Mouse (Mus musculus) liver, embryonic 11.5 days (tissue): Measurements from ENCODE around the gene Mrrf. TPM values are rescaled to one million over a fixed set of nuclear protein-coding genes. Genes with fewer than 3 reads are reported as not detected.

Experiments
- ATAC-seq: fragments of 200-750 bp; cut with Nextera tagmentation; replicated peaks from 2 replicates; pipeline ENCODE4 v1.8.0; 2017; ENCODE audit warnings: moderate number of reproducible peaks, mild to moderate bottlenecking, moderate TSS enrichment, moderate library complexity; ENCODE audit not compliant: low FRiP score
- DNase-seq: peaks from one replicate; pipeline ENCODE4 v3.0.0-alpha.2; 2017; ENCODE audit warnings: low spot score
- H3K27ac ChIP-seq: fragments of 300-500 bp; sonication (generic); 2 replicates; pipeline ENCODE4 v1.5.1; 2014; ENCODE audit warnings: mild to moderate bottlenecking, low read depth, low read length, control low read depth
- H3K27me3 ChIP-seq: fragments of 300-500 bp; sonication (generic); replicated peaks from 2 replicates; pipeline ENCODE4 v1.6.1; 2014; ENCODE audit warnings: low read length, mixed read lengths; ENCODE audit not compliant: control insufficient read depth, insufficient read depth
- H3K36me3 ChIP-seq: fragments of 300-500 bp; sonication (generic); 2 replicates; pipeline ENCODE4 v1.6.1; 2014; ENCODE audit warnings: mild to moderate bottlenecking, low read length, moderate library complexity, mixed read lengths; ENCODE audit not compliant: control insufficient read depth, insufficient read depth
- H3K4me1 ChIP-seq: fragments of 300-500 bp; sonication (generic); replicated peaks from 2 replicates; pipeline ENCODE4 v1.6.1; 2014; ENCODE audit warnings: low read length, mixed read lengths; ENCODE audit not compliant: control insufficient read depth, insufficient read depth
- H3K4me2 ChIP-seq: fragments of 300-500 bp; sonication (generic); 2 replicates; pipeline ENCODE4 v1.6.1; 2014; ENCODE audit warnings: mild to moderate bottlenecking, control low read depth, moderate library complexity
- H3K4me3 ChIP-seq: fragments of 300-500 bp; sonication (generic); 2 replicates; pipeline ENCODE4 v1.5.1; 2014; ENCODE audit warnings: low read depth, low read length, control low read depth
- H3K9ac ChIP-seq: fragments of 300-500 bp; sonication (generic); 2 replicates; pipeline ENCODE4 v1.6.1; 2014; ENCODE audit warnings: low read depth, low read length, control low read depth
- H3K9me3 ChIP-seq: fragments of 300-500 bp; sonication (generic); 2 replicates; pipeline ENCODE4 v1.6.1; 2016; ENCODE audit warnings: low read length, inconsistent platforms, mixed read lengths; ENCODE audit not compliant: control insufficient read depth
- WGBS: fragments of 180-500 bp; shearing (Covaris S2); extraction: QIAGEN DNeasy Blood & Tissue Kit; methylation state at CpG from one replicate; pipeline ENCODE4 v1.1.7; 2014; 5-methylcytosine and 5-hydroxymethylcytosine counted together
- polyA plus RNA-seq: library from polyadenylated mRNA; unstranded; fragments of >200 nt; fragmentation: Nextera tagmentation; extraction: Ambion mirVana; gene quantifications from 2 replicates; pipeline ENCODE4 v1.2.1, GENCODE M21; 2014

Gene Mrrf
- 31.4 and 36.2 TPM in 2 replicates for polyA plus RNA-seq

- peak within 1 kb of the TSS; percentile 84 for H3K9ac ChIP-seq
- peak within 1 kb of the TSS; percentile 79 for H3K27ac ChIP-seq
- no peaks in the 10 kb centered on the region for H3K27me3 ChIP-seq
- peak within 1 kb of the TSS; percentile 85 for H3K4me2 ChIP-seq
- H3K4me1 ChIP-seq: peaks cover 12% of the 10 kb centered on the region; the same call in 1 of the 2 replicates
- DNase-seq (peak; percentile 95), ATAC-seq (peak; percentile 94)
- H3K4me3 ChIP-seq: peak within 1 kb of the TSS; percentile 83
- H3K9me3 ChIP-seq: no peaks in the 10 kb centered on the region
- under 1% methylated on average over 50 of the region's 50 CpGs for WGBS
- H3K36me3 ChIP-seq: peaks cover 13% of the 10 kb centered on the region; the same call in 1 of the 2 replicates
These were observed at the start of gene Mrrf, which contains the start of gene Rbm18 for GRCm38 (mm10) chr2:36136300-36136941. Gene Mrrf (plus strand): TSS chr2:36136389. Gene Rbm18 (minus strand): TSS chr2:36136773.

- Histone ChIP-seq H3K36me3 (no peaks in the 10 kb centered on the region), H3K27ac (no peak overlapping the region), H3K4me1 (peaks cover 8% of the 10 kb centered on the region), H3K9ac (no peak overlapping the region), H3K9me3 (no peaks in the 10 kb centered on the region), H3K4me2 (no peak overlapping the region), H3K4me3 (no peak overlapping the region), H3K27me3 (peaks cover 80% of the 10 kb centered on the region)
- DNase-seq (no peak), ATAC-seq (no peak)
- 64% methylated on average over 3 of the region's 3 CpGs for WGBS
These were observed 47.0 kb upstream of the Mrrf start for GRCm38 (mm10) chr2:36089190-36089589.

DNA sequence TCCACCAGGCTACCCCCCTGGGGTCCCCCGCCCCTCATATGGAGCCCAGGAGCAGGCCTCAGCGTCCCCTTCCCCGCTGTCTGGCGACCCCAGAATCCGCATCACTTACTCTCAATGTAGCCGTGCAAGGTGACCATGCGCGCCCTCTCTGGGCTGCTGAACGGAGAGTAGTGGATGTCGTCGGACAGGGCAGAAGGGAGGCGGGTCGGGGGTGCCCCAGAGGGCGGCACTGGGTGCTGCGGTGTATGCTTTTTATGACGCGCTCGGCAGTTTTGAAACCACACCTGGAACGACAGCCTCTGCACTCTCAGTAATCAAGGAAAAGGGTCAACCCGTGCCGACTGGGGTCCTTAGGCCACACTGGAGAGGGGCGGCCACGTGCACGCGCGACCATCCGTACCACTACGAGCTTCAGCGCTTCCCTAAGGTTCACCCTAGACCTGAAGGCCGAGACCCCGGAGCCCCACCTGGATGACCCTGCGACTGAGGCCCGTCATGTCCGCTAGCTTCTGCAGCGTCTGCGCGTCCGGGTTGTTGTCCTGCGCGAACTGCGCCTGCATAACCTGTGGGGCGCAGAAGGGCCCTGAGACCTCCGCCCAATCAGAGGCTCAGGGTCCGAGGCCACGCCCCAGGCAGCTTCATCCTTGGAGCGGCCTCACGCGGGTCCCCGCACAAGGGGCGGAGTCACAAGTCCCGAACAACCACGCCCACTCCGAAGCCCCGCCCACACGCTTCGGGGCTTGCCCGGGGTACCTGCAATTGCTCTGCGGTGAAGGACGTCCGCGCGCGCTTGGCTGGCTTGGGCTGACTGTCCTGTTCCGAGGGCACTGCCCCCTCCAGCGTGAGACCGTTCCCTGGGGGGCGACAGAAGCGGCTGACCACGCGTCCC, 45.1 kb upstream of the Mrrf start:
- Histone ChIP-seq H3K9me3 (no peaks in the 10 kb centered on the region), H3K27me3 (peaks cover 99% of the 10 kb centered on the region), H3K4me2 (peak overlapping the region; percentile 94), H3K36me3 (no peaks in the 10 kb centered on the region), H3K27ac (no peak overlapping the region), H3K4me3 (peak overlapping the region; percentile 57), H3K9ac (no peak overlapping the region), H3K4me1 (peaks cover 8% of the 10 kb centered on the region)
- ATAC-seq (peak; percentile 89), DNase-seq (peak; percentile 85)
- WGBS: 2% methylated on average over 70 of the region's 70 CpGs

DNA sequence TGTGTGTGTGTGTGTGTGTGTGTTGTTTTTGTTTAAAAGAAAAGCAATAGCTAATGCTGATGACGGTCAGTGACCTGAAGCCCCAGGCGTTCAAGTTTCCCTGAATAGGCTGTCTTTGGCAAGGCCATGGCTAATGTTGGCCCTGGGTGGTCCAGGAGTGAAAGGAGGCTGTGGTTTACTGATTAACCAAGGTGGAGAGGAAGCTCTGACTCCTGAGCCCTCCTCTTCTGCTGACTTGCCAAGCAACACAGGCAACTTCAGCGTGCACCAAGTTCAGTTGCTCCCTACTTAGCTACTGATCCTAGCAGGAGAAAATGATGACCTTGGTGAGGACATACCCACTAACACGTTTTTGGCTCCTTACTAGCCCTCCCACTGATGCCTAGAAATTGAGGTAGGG, 43.4 kb upstream of the Mrrf start:
- no peak overlapping the region for H3K9ac ChIP-seq
- DNase-seq (no peak), ATAC-seq (no peak)
- no peaks in the 10 kb centered on the region for H3K9me3 ChIP-seq
- H3K4me2 ChIP-seq: no peak overlapping the region
- peaks cover 99% of the 10 kb centered on the region for H3K27me3 ChIP-seq
- no peaks in the 10 kb centered on the region for H3K36me3 ChIP-seq
- H3K4me1 ChIP-seq: peaks cover 8% of the 10 kb centered on the region
- H3K4me3 ChIP-seq: no peak overlapping the region
- WGBS: 9% methylated on average over 4 of the region's 4 CpGs
- H3K27ac ChIP-seq: no peak overlapping the region

- Histone ChIP-seq H3K4me2 (no peak overlapping the region), H3K9ac (no peak overlapping the region), H3K4me1 (peaks cover 8% of the 10 kb centered on the region), H3K27ac (no peak overlapping the region), H3K36me3 (no peaks in the 10 kb centered on the region), H3K9me3 (no peaks in the 10 kb centered on the region), H3K27me3 (peaks cover 99% of the 10 kb centered on the region), H3K4me3 (no peak overlapping the region)
- no peak for ATAC-seq
- WGBS: 26% methylated on average over 7 of the region's 7 CpGs
- DNase-seq: no peak
These were observed 42.9 kb upstream of the Mrrf start for GRCm38 (mm10) chr2:36093301-36093700.

GRCm38 (mm10) chr2:36093914-36094475, 42.2 kb upstream of the Mrrf start:
- Histone ChIP-seq H3K4me1 (peaks cover 8% of the 10 kb centered on the region), H3K36me3 (no peaks in the 10 kb centered on the region), H3K27ac (no peak overlapping the region), H3K4me3 (no peak overlapping the region), H3K4me2 (no peak overlapping the region), H3K27me3 (peaks cover 100% of the 10 kb centered on the region), H3K9me3 (no peaks in the 10 kb centered on the region), H3K9ac (no peak overlapping the region)
- WGBS: 11% methylated on average over 31 of the region's 31 CpGs
- ATAC-seq: no peak
- DNase-seq: no peak

DNA sequence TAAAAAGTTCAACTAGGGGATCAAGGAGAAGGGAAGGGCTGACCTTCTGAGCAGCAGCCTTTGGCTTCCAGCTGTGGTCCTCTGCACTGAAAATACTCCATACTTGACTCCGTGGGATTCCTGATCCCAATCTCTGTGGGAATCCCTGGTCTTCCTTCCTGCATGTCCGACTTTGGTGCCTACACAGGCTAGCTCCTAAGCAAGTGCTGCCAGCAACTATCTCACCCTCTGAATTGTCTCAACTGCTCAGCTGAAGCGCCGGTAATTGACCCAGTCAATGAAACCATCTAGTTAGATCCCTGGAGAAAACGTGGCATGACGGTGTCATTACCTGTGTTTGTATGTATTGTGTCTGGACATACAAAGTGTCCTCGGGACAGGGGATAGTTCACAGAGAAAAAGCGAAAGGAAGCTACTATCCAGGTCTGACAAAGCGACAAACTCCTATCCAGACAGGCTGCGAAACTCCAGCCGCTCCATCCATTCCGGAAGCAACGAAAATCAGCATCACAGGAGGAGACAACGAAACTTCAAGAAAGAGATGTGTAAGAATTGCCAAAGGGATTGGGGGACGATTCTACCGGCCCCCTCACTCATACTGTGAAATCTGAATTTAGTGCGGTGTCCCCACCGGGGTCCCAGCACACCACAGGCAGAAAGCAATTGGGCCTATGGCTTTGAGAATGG, 38.9 kb upstream of the Mrrf start:
- Histone ChIP-seq H3K9me3 (no peaks in the 10 kb centered on the region), H3K4me2 (no peak overlapping the region), H3K9ac (no peak overlapping the region), H3K4me3 (no peak overlapping the region), H3K27ac (no peak overlapping the region), H3K4me1 (no peaks in the 10 kb centered on the region), H3K36me3 (no peaks in the 10 kb centered on the region), H3K27me3 (peaks cover 99% of the 10 kb centered on the region)
- ATAC-seq (no peak), DNase-seq (no peak)
- WGBS: 12% methylated on average over 18 of the region's 18 CpGs

GRCm38 (mm10) chr2:36098021-36098420, 38.2 kb upstream of the Mrrf start:
- Histone ChIP-seq H3K4me2 (no peak overlapping the region), H3K27ac (no peak overlapping the region), H3K4me1 (no peaks in the 10 kb centered on the region; the same call in 1 of the 2 replicates), H3K9me3 (no peaks in the 10 kb centered on the region), H3K36me3 (no peaks in the 10 kb centered on the region), H3K4me3 (no peak overlapping the region), H3K9ac (no peak overlapping the region), H3K27me3 (peaks cover 99% of the 10 kb centered on the region)
- WGBS: 15% methylated on average over 5 of the region's 5 CpGs
- ATAC-seq (no peak), DNase-seq (no peak)
